Mouse (Mus musculus) thymus, adult 2 months (tissue): ENCODE measurements around the gene Esm1.

Experiments used
- CTCF ChIP-seq: fragments of 200-500 bp; IDR thresholded peaks from 2 replicates; pipeline ENCODE4 v1.5.1; 2012; ENCODE audit warnings: mild to moderate bottlenecking, control low read depth, low read length, moderate library complexity, borderline replicate concordance; ENCODE audit not compliant: control insufficient read depth, poor library complexity, insufficient read depth; ENCODE audit errors: extremely low read depth
- POLR2A ChIP-seq: fragments of 200-500 bp; IDR thresholded peaks from 2 replicates; pipeline ENCODE4 v1.6.1; 2012; ENCODE audit warnings: mild to moderate bottlenecking, low read length, control low read depth, moderate library complexity; ENCODE audit not compliant: control insufficient read depth, poor library complexity, insufficient read depth; ENCODE audit errors: extremely low read depth

DNA sequence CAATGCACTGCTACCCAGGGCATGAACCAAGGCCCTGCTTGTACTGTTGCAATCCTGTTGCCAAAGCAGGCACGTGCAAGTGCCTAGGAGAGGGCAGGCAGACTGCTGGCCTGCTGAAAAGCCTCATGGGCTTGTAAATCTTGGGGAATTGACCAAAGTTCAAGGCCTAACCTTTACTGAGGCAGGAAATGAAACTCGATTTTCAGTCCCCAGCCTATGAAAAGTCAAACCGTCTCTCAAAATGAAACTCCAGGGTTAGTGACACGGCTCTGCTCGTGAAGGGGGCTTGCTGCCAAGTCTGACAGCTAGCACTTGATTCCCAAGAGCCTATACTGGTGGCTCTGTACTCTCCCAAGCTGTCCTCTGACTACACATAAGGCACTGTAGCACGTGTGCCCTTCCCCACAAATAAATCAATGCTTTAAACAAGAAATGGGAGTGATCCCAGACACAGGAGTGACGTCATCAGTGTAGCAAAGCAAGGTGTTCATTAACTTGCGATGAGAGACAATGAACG lies 41.4 kb upstream of the Esm1 start:
- TF ChIP-seq POLR2A (no peak), CTCF (no peak)
